Mouse (Mus musculus) cerebellum, adult 2 months (tissue): ENCODE data around the gene Ccer1.

Experiments used
- CTCF ChIP-seq: fragments of 200-500 bp; IDR thresholded peaks from 2 replicates; pipeline ENCODE4 v1.5.1; 2011; ENCODE audit warnings: low read depth, mild to moderate bottlenecking, control low read depth, low read length, moderate library complexity, borderline replicate concordance; ENCODE audit not compliant: insufficient read depth
- POLR2A ChIP-seq: fragments of 200-500 bp; IDR thresholded peaks from 2 replicates; pipeline ENCODE4 v1.6.1; 2011; ENCODE audit warnings: low read length, control low read depth, borderline replicate concordance; ENCODE audit not compliant: insufficient read depth

- TF ChIP-seq POLR2A (no peak), CTCF (no peak)
Measured at GRCm38 (mm10) chr10:97722709-97723108, 29.9 kb downstream of the Ccer1 start.
